Mouse (Mus musculus) gastrocnemius, adult 18-20 months (tissue): ENCODE data around the gene Bnc1. TPM values are rescaled to one million over a fixed set of nuclear protein-coding genes. Genes with fewer than 3 reads are reported as not detected.

Experiments used
- total RNA-seq, 2 experiments: library from RNA; stranded (reverse); gene quantifications; 2 replicates each; pipeline ENCODE4 v1.2.3; 2021

The Bnc1 gene
- total RNA-seq, 2 experiments from 2014 or later = not detected

Other genes with a start within 250 kb of the Bnc1 start
- 10 to 100 TPM; 22.3 to 25.9 TPM for gene Ramac, start 229.4 kb downstream of the Bnc1 start, total RNA-seq
- 10 to 100 TPM; 21.9 to 23.7 TPM for gene 3110040N11Rik, start 202.8 kb downstream of the Bnc1 start, total RNA-seq
- 100 to 1,000 TPM; 163 to 167 TPM for gene Btbd1, start 162.9 kb downstream of the Bnc1 start, total RNA-seq
- not detected for gene Gm10160, start 136.5 kb downstream of the Bnc1 start, total RNA-seq
- 1 to 10 TPM; 6.1 to 7.8 TPM for gene Tm6sf1, start 133.3 kb downstream of the Bnc1 start, total RNA-seq
- 1 to 10 TPM; 1.2 to 2.2 TPM for gene Hdgfl3, start 57.8 kb downstream of the Bnc1 start, total RNA-seq
- gene Sh3gl3, start 181.5 kb upstream of the Bnc1 start, total RNA-seq = under 1 TPM; 0.27 to 0.31 TPM